Mouse (Mus musculus): ENCODE results near the gene Cabp7.

GRCm38 (mm10) chr11:4691213-4691612 lies 55.4 kb downstream of the Cabp7 start:
- TF ChIP-seq CTCF (IDR thresholded peaks at IDR 0.05; ENCODE audit: borderline replicate concordance, insufficient read depth, low read length) (no peak), POLR2A (IDR thresholded peaks at IDR 0.05; ENCODE audit: low read depth, low read length) (no peak)

Measured in embryonic fibroblast, embryonic 13.5 days (primary cell).